Mouse (Mus musculus): Measurements from ENCODE around the gene Trio. TPM values are rescaled to one million over a fixed set of nuclear protein-coding genes. Genes with fewer than 3 reads are reported as not detected.

Trio gene
- polyA plus RNA-seq, 1 experiment from 2014 or later: 2.8 TPM

- Histone ChIP-seq H3K4me2 (no peak overlapping the region), H3K36me3 (replicated peaks) (peaks cover 31% of the 10 kb centered on the region), H3K9ac (no peak overlapping the region), H3K9me3 (replicated peaks) (no peaks in the 10 kb centered on the region), H3K4me3 (replicated peaks) (no peak overlapping the region), H3K27ac (replicated peaks) (no peak overlapping the region), H3K4me1 (replicated peaks) (no peaks in the 10 kb centered on the region), H3K27me3 (no peaks in the 10 kb centered on the region)
- 65% methylated on average over 4 of the region's 4 CpGs for WGBS (ENCODE audit: insufficient replicate concordance)
- ATAC-seq (ENCODE audit: insufficient read depth): no peak
These were observed 198.8 kb downstream of the Trio start for GRCm38 (mm10) chr15:27826886-27827285.

DNA sequence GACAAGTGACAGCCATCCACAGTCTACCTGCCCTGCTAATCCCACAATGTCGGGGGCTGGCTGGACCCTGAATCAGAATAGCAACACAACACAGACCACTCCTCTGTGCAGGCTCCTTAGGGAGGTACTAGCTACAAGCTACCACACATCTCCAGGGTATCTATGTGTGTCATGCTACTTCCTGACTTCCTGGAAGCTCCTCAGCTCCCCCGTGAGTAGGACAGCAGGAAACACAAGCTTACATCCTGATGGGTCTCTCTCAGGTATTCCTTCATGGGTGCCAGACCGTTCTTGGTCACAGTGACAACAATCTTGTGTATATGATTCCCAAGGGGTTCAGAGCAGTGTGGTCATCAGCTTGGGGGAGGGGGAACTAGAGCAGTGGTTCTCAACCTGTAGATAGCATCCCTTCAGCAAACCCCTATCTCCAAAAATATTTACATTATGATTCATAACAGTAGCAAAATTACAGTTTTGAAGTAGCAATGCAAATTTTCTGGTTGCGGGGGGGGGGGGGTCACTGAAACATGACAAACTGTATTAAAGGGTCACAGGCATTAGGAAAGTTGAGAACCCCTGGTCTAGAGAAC lies 199.5 kb downstream of the Trio start:
- no peaks in the 10 kb centered on the region for H3K4me1 ChIP-seq (replicated peaks)
- no peaks in the 10 kb centered on the region for H3K27me3 ChIP-seq
- 58% methylated on average over 4 of the region's 4 CpGs for WGBS (ENCODE audit: insufficient replicate concordance)
- no peaks in the 10 kb centered on the region for H3K9me3 ChIP-seq (replicated peaks)
- no peak overlapping the region for H3K4me2 ChIP-seq
- H3K4me3 ChIP-seq (replicated peaks): no peak overlapping the region
- peaks cover 23% of the 10 kb centered on the region for H3K36me3 ChIP-seq (replicated peaks)
- ATAC-seq (ENCODE audit: insufficient read depth): no peak
- H3K27ac ChIP-seq (replicated peaks): no peak overlapping the region
- H3K9ac ChIP-seq: no peak overlapping the region

GRCm38 (mm10) chr15:27825390-27825789 lies 200.3 kb downstream of the Trio start:
- no peaks in the 10 kb centered on the region for H3K9me3 ChIP-seq (replicated peaks)
- 82% methylated on average over 12 of the region's 12 CpGs for WGBS (ENCODE audit: insufficient replicate concordance)
- H3K4me2 ChIP-seq: no peak overlapping the region
- H3K36me3 ChIP-seq (replicated peaks): peaks cover 16% of the 10 kb centered on the region
- H3K27ac ChIP-seq (replicated peaks): no peak overlapping the region
- H3K4me1 ChIP-seq (replicated peaks): no peaks in the 10 kb centered on the region
- no peak overlapping the region for H3K4me3 ChIP-seq (replicated peaks)
- H3K27me3 ChIP-seq: no peaks in the 10 kb centered on the region
- no peak overlapping the region for H3K9ac ChIP-seq
- ATAC-seq (ENCODE audit: insufficient read depth): no peak

DNA sequence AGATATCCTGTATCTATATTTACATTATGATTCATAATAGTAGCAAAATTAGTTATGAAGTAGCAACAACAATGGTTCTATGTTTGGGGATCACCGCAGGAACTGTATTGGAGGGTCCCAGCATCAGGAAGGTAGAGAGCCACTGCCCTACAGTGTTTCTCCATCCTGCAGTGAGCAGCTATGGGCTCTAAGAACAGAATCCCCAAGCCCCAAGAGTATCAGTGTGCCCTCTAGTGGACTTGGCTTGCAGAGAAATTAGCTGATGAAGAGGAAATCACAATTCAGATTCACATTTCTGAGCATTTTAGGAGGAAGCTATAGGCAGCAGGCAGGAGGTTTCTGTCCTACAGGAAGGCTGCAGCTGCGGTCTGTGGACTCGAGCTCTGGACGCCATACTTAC lies 202.1 kb downstream of the Trio start:
- Histone ChIP-seq H3K9me3 (replicated peaks) (no peaks in the 10 kb centered on the region), H3K4me3 (replicated peaks) (no peak overlapping the region), H3K9ac (no peak overlapping the region), H3K27ac (replicated peaks) (no peak overlapping the region), H3K4me1 (replicated peaks) (no peaks in the 10 kb centered on the region), H3K4me2 (no peak overlapping the region), H3K27me3 (no peaks in the 10 kb centered on the region), H3K36me3 (replicated peaks) (peaks cover 17% of the 10 kb centered on the region)
- no peak for ATAC-seq (ENCODE audit: insufficient read depth)
- WGBS (ENCODE audit: insufficient replicate concordance): 69% methylated on average over 4 of the region's 4 CpGs

- no peak overlapping the region for H3K27ac ChIP-seq (replicated peaks)
- no peaks in the 10 kb centered on the region for H3K4me1 ChIP-seq (replicated peaks)
- 80% methylated on average over 4 of the region's 4 CpGs for whole genome bisulfite sequencing (ENCODE audit: insufficient replicate concordance)
- ATAC-seq (ENCODE audit: insufficient read depth): no peak
- no peak overlapping the region for H3K4me3 ChIP-seq (replicated peaks)
- H3K9ac ChIP-seq: no peak overlapping the region
- no peaks in the 10 kb centered on the region for H3K27me3 ChIP-seq
- no peaks in the 10 kb centered on the region for H3K9me3 ChIP-seq (replicated peaks)
- peaks cover 13% of the 10 kb centered on the region for H3K36me3 ChIP-seq (replicated peaks)
- H3K4me2 ChIP-seq: no peak overlapping the region
These were observed 203.2 kb downstream of the Trio start for GRCm38 (mm10) chr15:27822461-27822860.

- no peaks in the 10 kb centered on the region for H3K9me3 ChIP-seq (replicated peaks)
- 78% methylated on average over 11 of the region's 11 CpGs for WGBS (ENCODE audit: insufficient replicate concordance)
- peaks cover 14% of the 10 kb centered on the region for H3K36me3 ChIP-seq (replicated peaks)
- no peak overlapping the region for H3K27ac ChIP-seq (replicated peaks)
- H3K4me2 ChIP-seq: no peak overlapping the region
- no peaks in the 10 kb centered on the region for H3K4me1 ChIP-seq (replicated peaks)
- H3K27me3 ChIP-seq: no peaks in the 10 kb centered on the region
- no peak overlapping the region for H3K9ac ChIP-seq
- H3K4me3 ChIP-seq (replicated peaks): no peak overlapping the region
- no peak for ATAC-seq (ENCODE audit: insufficient read depth)
These were observed 203.8 kb downstream of the Trio start for GRCm38 (mm10) chr15:27821651-27822364.

DNA sequence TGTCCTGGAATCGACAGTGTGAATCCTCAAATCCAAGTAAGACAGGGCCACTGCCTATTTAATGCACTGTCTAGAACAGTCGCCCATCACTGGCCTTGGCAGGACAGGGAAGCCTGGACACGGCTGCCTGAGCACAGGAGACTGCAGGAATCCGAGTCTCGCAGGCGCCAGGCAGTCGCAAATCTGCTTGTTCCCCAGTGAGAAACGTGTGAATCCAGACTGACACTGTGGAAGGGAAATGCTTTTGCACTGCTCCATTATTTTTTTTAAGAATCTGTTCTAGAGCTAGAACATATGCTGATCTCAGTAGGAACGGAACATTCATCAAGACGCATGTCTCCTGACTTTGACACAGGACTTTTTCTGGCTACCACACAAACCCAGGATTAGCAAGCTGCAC lies 208.6 kb downstream of the Trio start:
- no peak for ATAC-seq (ENCODE audit: insufficient read depth)
- Histone ChIP-seq H3K4me1 (replicated peaks) (no peaks in the 10 kb centered on the region), H3K27me3 (no peaks in the 10 kb centered on the region), H3K9me3 (replicated peaks) (no peaks in the 10 kb centered on the region), H3K27ac (replicated peaks) (no peak overlapping the region), H3K9ac (no peak overlapping the region), H3K4me2 (no peak overlapping the region), H3K4me3 (replicated peaks) (no peak overlapping the region), H3K36me3 (replicated peaks) (peaks cover 19% of the 10 kb centered on the region)
- whole genome bisulfite sequencing (ENCODE audit: insufficient replicate concordance): 73% methylated on average over 10 of the region's 10 CpGs

- WGBS (ENCODE audit: insufficient replicate concordance): 64% methylated on average over 6 of the region's 6 CpGs
- no peaks in the 10 kb centered on the region for H3K27me3 ChIP-seq
These were observed 210.8 kb downstream of the Trio start for GRCm38 (mm10) chr15:27814677-27815391.

GRCm38 (mm10) chr15:27810793-27811488 lies 214.7 kb downstream of the Trio start:
- H3K9ac ChIP-seq: no peak overlapping the region
- H3K27ac ChIP-seq (replicated peaks): no peak overlapping the region
- H3K9me3 ChIP-seq (replicated peaks): no peaks in the 10 kb centered on the region
- no peak for ATAC-seq (ENCODE audit: insufficient read depth)
- no peak overlapping the region for H3K4me3 ChIP-seq (replicated peaks)
- no peaks in the 10 kb centered on the region for H3K4me1 ChIP-seq (replicated peaks)
- H3K36me3 ChIP-seq (replicated peaks): 0 out of 2 replicates have a peak, but pooled peaks cover 10% of the 10 kb centered on the region
- H3K4me2 ChIP-seq: no peak overlapping the region
- H3K27me3 ChIP-seq: no peaks in the 10 kb centered on the region
- WGBS (ENCODE audit: insufficient replicate concordance): 70% methylated on average over 12 of the region's 12 CpGs

More at GRCm38 (mm10) chr15:27814677-27815391, 210.8 kb downstream of the Trio start:
- ATAC-seq (ENCODE audit: insufficient read depth): no peak
- Histone ChIP-seq H3K4me3 (replicated peaks) (no peak overlapping the region), H3K27ac (replicated peaks) (no peak overlapping the region), H3K36me3 (replicated peaks) (peaks cover 15% of the 10 kb centered on the region; the same call in 1 of the 2 replicates), H3K4me1 (replicated peaks) (no peaks in the 10 kb centered on the region), H3K9me3 (replicated peaks) (no peaks in the 10 kb centered on the region), H3K9ac (no peak overlapping the region), H3K4me2 (no peak overlapping the region)

DNA sequence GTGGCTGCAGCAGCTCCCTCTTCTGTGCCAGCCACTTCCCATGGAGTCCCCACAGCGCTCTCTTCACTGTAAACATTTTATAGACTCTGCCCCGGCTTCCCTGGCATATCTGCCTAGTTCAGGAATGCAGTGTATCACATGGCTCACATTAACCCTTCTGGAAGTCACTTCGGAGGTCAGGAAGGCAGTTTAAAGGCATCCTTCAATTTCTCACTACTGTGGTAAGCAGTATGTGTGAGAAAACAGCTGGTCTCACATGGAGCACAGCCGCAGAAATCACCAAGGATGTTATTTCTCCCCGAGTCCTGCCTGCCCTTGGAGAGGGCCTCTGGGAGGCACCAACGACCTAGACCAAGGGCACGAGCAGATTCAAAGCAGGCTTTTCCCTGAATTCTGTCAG lies 215.4 kb downstream of the Trio start:
- WGBS (ENCODE audit: insufficient replicate concordance): 56% methylated on average over 7 of the region's 7 CpGs
- Histone ChIP-seq H3K36me3 (replicated peaks) (0 out of 2 replicates have a peak, but pooled peaks cover 9% of the 10 kb centered on the region), H3K4me3 (replicated peaks) (no peak overlapping the region), H3K9ac (no peak overlapping the region), H3K27ac (replicated peaks) (no peak overlapping the region), H3K4me1 (replicated peaks) (no peaks in the 10 kb centered on the region), H3K4me2 (no peak overlapping the region), H3K27me3 (no peaks in the 10 kb centered on the region), H3K9me3 (replicated peaks) (no peaks in the 10 kb centered on the region)
- no peak for ATAC-seq (ENCODE audit: insufficient read depth)

Measured in liver, embryonic 15.5 days (tissue).